Mouse (Mus musculus) midbrain, embryonic 15.5 days (tissue): Measurements from ENCODE around the gene Stbd1. TPM values are rescaled to one million over a fixed set of nuclear protein-coding genes. Genes with fewer than 3 reads are reported as not detected.

Source experiments
- ATAC-seq: fragments of 200-750 bp; cut with Nextera tagmentation; replicated peaks from 2 replicates; pipeline ENCODE4 v1.8.0; 2017; ENCODE audit warnings: moderate TSS enrichment
- H3K27ac ChIP-seq: fragments of 300-500 bp; sonication (generic); 2 replicates; pipeline ENCODE4 v1.5.1; 2015; ENCODE audit warnings: mild to moderate bottlenecking, inconsistent platforms
- H3K27me3 ChIP-seq: fragments of 300-500 bp; sonication (generic); replicated peaks from 2 replicates; pipeline ENCODE4 v1.6.1; 2015; ENCODE audit warnings: inconsistent platforms
- H3K36me3 ChIP-seq: fragments of 300-500 bp; sonication (generic); replicated peaks from 2 replicates; pipeline ENCODE4 v1.6.1; 2015; ENCODE audit warnings: inconsistent platforms
- H3K4me1 ChIP-seq: fragments of 300-500 bp; sonication (generic); 2 replicates; pipeline ENCODE4 v1.6.1; 2015; ENCODE audit warnings: inconsistent platforms
- H3K4me2 ChIP-seq: fragments of 300-500 bp; sonication (generic); 2 replicates; pipeline ENCODE4 v1.6.1; 2015; ENCODE audit warnings: inconsistent platforms, mild to moderate bottlenecking, moderate library complexity
- H3K4me3 ChIP-seq: fragments of 300-500 bp; sonication (generic); 2 replicates; pipeline ENCODE4 v1.5.1; 2015; ENCODE audit warnings: mild to moderate bottlenecking, inconsistent platforms
- H3K9ac ChIP-seq: fragments of 300-500 bp; sonication (generic); 2 replicates; pipeline ENCODE4 v1.6.1; 2015; ENCODE audit warnings: mild to moderate bottlenecking, inconsistent platforms
- H3K9me3 ChIP-seq: fragments of 300-500 bp; sonication (generic); 2 replicates; pipeline ENCODE4 v1.6.1; 2016; ENCODE audit warnings: inconsistent platforms
- WGBS: fragments of 180-500 bp; shearing (Covaris S2); methylation state at CpG from one replicate; pipeline ENCODE4 v1.1.7; 2015; ENCODE audit warnings: mixed read lengths; 5-methylcytosine and 5-hydroxymethylcytosine counted together
- polyA plus RNA-seq: library from polyadenylated mRNA; unstranded; fragments of >200 nt; fragmentation: Nextera tagmentation; extraction: Ambion mirVana; gene quantifications from 2 replicates; pipeline ENCODE4 v1.2.1, GENCODE M21; 2015

Gene Stbd1
- polyA plus RNA-seq, 1 experiment from 2014 or later: 4.8 TPM

DNA sequence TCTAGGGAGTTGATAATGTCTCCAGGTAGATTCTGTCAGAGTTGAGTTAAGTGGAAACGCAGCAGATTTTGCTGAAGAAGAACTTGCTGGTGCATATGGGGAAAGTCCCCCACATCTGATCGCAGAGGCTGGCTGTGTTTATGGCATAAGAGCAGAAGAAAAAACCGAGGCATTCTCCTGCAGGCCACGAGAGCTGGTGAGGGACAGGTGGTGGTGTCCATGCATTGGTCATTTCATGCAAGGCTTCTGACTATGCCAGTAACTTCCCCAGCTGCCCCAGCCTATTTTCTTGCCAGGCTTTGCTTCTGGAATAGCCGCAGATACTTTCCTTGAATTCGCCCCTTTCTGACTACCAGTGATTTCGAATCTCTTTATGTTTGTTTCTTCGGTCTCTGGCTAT, 6.0 kb upstream of the Stbd1 start:
- no peak for ATAC-seq
- H3K27ac ChIP-seq: no peak overlapping the region
- H3K36me3 ChIP-seq: no peaks in the 10 kb centered on the region

DNA sequence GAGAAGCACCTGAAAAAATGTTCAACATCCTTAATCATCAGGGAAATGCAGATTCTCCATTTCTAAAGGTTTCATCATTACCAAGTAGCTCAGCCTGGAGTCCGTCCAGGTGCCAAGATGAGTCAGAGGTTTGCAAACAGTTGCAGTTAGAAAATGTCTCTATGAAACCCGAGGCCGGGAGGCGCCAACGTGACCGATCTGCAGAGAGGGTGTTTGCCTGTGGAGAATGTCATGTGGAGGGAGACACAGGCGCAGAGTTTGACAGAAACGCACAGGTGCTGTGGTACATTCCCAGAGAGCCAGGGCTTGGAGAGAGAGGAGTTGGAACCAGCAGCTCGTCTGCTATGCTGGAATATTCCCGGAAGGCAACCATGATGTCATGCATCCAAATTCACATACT, 3.8 kb upstream of the Stbd1 start:
- ATAC-seq: no peak
- H3K4me1 ChIP-seq: peaks cover 5% of the 10 kb centered on the region; the same call in 1 of the 2 replicates
- no peaks in the 10 kb centered on the region for H3K36me3 ChIP-seq
- WGBS: 86% methylated on average over 10 of the region's 10 CpGs
- H3K9ac ChIP-seq: no peak overlapping the region
- no peak overlapping the region for H3K4me3 ChIP-seq
- no peaks in the 10 kb centered on the region for H3K27me3 ChIP-seq
- no peak overlapping the region for H3K27ac ChIP-seq
- H3K9me3 ChIP-seq: no peaks in the 10 kb centered on the region
- H3K4me2 ChIP-seq: no peak overlapping the region

More for the DNA sequence above, 6.0 kb upstream of the Stbd1 start:
- 94% methylated on average over 8 of the region's 8 CpGs for WGBS
- no peak overlapping the region for H3K9ac ChIP-seq
- no peaks in the 10 kb centered on the region for H3K4me1 ChIP-seq
- no peaks in the 10 kb centered on the region for H3K27me3 ChIP-seq
- H3K4me2 ChIP-seq: no peak overlapping the region
- no peaks in the 10 kb centered on the region for H3K9me3 ChIP-seq
- H3K4me3 ChIP-seq: no peak overlapping the region

DNA sequence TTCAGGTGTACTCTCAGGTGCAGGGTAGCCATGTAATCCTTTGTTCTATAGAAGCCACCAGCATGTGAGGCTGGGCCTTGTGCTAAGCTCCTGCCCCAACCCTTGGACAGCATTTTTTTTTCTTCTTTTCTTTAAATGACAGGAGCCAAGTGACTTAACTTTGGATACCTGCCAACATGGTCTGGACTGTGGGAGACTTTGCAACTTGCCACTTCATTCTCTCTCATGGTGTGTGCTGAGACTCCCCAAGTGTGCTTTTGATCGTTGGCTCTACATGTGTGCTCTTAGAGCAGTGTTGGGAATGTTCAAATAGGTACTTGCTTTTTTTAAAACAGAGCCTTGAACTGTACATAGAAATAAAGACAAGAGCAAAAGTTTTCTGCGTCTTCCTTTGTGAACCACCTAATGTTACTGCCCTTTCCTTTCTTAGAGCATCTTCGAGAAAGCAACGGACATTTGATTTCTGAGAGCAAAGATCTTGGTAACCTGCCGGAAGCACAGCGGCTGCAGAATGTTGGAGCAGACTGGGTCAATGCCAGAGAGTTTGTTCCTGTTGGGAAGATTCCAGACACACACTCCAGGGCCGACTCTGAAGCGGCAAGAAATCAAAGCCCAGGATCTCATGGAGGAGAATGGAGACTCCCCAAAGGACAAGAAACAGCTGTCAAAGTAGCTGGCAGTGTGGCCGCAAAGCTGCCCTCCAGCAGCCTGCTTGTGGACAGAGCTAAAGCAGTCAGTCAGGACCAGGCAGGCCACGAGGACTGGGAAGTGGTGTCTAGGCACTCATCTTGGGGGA, 1.8 kb downstream of the Stbd1 start:
- no peaks in the 10 kb centered on the region for H3K36me3 ChIP-seq
- 0 out of 2 replicates have a peak, but pooled peaks cover 2% of the 10 kb centered on the region for H3K27me3 ChIP-seq
- H3K27ac ChIP-seq: no peak overlapping the region
- peaks cover 5% of the 10 kb centered on the region; the same call in 1 of the 2 replicates for H3K4me1 ChIP-seq
- H3K9me3 ChIP-seq: no peaks in the 10 kb centered on the region
- H3K9ac ChIP-seq: no peak overlapping the region
- ATAC-seq: no peak
- WGBS: 70% methylated on average over 10 of the region's 10 CpGs
- no peak overlapping the region for H3K4me2 ChIP-seq
- no peak overlapping the region for H3K4me3 ChIP-seq

DNA sequence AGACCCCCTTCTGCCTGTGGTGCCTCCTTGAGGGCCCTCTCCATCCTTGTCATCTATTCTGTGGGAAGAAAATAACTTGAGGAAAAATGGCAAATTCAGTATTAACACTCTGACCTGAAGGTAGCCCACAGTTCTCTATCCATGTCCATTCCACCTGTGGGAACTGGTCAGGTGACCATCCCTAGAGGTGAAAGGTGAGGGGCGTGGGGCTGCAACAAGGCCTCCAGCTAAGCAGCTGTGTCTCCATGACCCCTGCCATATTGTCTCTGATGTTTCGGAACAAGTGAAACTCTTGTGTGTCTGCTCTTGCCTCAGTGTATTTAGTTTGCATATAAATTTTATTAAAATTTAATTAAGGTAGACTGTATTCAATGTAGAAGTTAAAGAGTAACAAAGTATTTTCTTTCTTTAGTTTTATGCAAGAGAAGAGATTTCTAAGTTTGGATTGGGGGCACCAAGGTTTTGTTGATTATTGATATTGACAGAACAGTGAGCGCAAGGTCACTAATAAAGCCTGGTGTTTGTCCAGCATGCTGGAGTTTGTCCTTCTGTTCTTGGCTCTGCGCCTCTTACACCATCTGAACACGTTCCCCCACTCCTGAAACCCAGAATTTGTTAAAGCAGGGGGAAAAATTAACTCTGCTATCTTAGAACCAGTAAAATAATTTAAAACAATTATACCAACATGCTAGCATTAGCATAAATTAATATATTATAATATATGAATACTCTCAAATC, 4.8 kb downstream of the Stbd1 start:
- no peaks in the 10 kb centered on the region for H3K9me3 ChIP-seq
- no peak overlapping the region for H3K27ac ChIP-seq
- H3K4me2 ChIP-seq: no peak overlapping the region
- WGBS: 93% methylated on average over 5 of the region's 5 CpGs
- H3K4me1 ChIP-seq: peaks cover 5% of the 10 kb centered on the region; the same call in 1 of the 2 replicates
- no peak overlapping the region for H3K9ac ChIP-seq
- no peak for ATAC-seq
- no peak overlapping the region for H3K4me3 ChIP-seq
- H3K36me3 ChIP-seq: no peaks in the 10 kb centered on the region
- H3K27me3 ChIP-seq: 0 out of 2 replicates have a peak, but pooled peaks cover 2% of the 10 kb centered on the region

DNA sequence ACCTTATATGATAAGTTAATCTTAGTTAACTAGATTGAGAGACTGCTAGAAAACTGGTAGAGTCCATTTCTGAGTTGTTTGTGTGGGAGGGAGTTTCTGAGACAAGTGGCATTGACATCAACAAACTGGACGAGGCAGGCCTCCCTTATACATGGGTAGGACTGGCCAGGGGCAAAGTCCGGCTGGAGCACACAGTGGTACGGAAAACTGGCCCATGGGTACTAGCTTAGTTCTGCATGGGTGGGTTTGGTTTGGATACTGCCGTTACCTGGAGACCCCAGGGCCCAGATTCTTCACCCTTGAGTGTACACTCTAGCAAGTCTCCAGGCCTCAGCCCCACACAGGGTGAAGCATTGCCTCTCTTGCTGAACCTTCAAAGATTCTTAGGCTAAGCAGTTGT, 9.9 kb downstream of the Stbd1 start:
- H3K4me2 ChIP-seq: no peak overlapping the region
- no peak overlapping the region for H3K4me3 ChIP-seq
- no peaks in the 10 kb centered on the region for H3K4me1 ChIP-seq
- H3K36me3 ChIP-seq: no peaks in the 10 kb centered on the region
- no peaks in the 10 kb centered on the region for H3K9me3 ChIP-seq
- no peaks in the 10 kb centered on the region for H3K27me3 ChIP-seq
- H3K9ac ChIP-seq: no peak overlapping the region
- no peak for ATAC-seq
- WGBS: 85% methylated on average over 4 of the region's 4 CpGs
- H3K27ac ChIP-seq: no peak overlapping the region

DNA sequence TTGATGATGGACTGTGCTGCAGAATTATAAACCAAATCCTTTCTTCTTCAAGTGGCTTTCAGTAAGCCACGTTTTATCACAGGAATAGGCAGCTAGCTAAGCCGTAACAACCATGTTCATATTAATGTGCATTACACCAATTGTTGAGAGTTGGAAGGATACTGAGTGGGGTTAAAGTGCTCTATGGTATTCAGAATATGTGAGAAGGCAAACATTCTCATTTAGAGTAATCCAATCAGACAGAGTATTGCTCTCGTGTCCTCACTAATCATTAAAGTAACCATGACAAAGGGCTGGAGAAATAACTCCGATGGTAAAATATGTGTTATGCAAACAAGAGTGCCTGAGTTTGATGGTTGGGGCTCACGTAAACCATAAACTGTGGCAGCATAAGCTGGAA, 19.0 kb downstream of the Stbd1 start:
- ATAC-seq: no peak
- H3K4me1 ChIP-seq: no peaks in the 10 kb centered on the region
- no peaks in the 10 kb centered on the region for H3K36me3 ChIP-seq
- no peak overlapping the region for H3K9ac ChIP-seq
- H3K27ac ChIP-seq: no peak overlapping the region
- H3K4me2 ChIP-seq: no peak overlapping the region
- no peaks in the 10 kb centered on the region for H3K27me3 ChIP-seq
- WGBS: 67% methylated on average over 5 of the region's 5 CpGs
- H3K9me3 ChIP-seq: no peaks in the 10 kb centered on the region
- no peak overlapping the region for H3K4me3 ChIP-seq

DNA sequence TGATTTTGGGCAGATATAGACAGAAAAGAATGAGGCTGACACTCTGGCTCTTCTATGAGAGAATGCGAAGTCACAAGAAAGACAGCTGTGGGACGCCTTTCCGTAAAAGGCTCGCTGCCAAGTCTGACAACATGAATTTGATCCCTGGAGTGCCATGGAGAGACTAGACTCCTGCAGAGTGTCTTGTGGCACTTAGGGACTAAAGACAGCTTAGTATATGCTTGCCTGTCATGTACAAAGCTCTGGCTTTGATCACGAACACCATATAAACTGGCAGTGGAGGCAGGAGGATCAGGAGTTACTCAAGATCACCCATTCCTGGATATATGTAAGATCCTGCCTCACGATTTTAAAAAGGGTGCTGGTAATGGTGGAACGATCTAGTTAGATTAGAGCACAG, 25.1 kb downstream of the Stbd1 start:
- Histone ChIP-seq H3K4me1 (no peaks in the 10 kb centered on the region), H3K36me3 (no peaks in the 10 kb centered on the region), H3K9ac (no peak overlapping the region), H3K4me2 (no peak overlapping the region), H3K4me3 (no peak overlapping the region), H3K27ac (no peak overlapping the region), H3K9me3 (no peaks in the 10 kb centered on the region), H3K27me3 (no peaks in the 10 kb centered on the region)
- 77% methylated on average over 7 of the region's 7 CpGs for WGBS
- no peak for ATAC-seq

DNA sequence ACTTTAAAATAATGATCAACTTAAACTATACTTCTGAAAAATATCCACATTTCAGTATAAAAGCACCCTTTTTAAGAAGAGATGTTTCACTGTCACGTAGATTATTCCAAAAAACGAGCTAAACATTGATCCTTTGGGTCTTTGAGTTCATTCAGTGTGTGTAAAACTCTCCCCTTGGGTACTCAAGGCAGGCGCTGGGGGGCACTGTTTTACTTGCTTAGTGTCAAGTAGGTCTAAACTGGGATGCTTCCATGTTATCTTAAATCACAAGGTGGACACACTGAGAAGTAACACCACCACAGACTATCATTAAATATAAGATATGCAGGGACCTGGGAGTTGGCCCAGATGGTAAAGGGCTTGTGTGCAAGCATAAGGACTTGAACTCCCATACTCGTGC, 30.7 kb downstream of the Stbd1 start:
- Histone ChIP-seq H3K4me3 (no peak overlapping the region), H3K4me1 (no peaks in the 10 kb centered on the region), H3K36me3 (no peaks in the 10 kb centered on the region), H3K4me2 (no peak overlapping the region), H3K9me3 (no peaks in the 10 kb centered on the region), H3K27me3 (no peaks in the 10 kb centered on the region), H3K9ac (no peak overlapping the region), H3K27ac (no peak overlapping the region)
- WGBS: 66% methylated on average over 4 of the region's 4 CpGs
- ATAC-seq: no peak

DNA sequence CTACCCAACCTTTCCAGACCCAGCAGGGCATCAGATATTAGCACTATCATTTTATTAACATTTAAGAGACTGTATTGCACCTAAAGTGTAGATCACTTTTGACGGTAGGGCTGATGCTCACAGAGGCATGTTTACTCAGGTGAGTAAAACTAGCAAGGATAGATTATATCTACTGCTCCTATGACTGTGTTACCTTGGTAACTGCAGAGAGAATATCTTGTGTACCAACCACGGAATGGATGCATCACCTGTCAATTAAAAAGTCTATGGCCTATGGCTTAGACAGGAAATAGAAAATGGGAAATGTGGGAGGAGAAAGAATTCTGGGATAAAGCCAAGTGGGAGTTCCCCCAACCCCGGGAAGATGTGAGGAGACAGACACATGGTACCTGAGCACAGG, 32.1 kb downstream of the Stbd1 start:
- no peak overlapping the region for H3K4me2 ChIP-seq
- no peaks in the 10 kb centered on the region for H3K36me3 ChIP-seq
- H3K4me1 ChIP-seq: no peaks in the 10 kb centered on the region
- no peak overlapping the region for H3K4me3 ChIP-seq
- no peaks in the 10 kb centered on the region for H3K9me3 ChIP-seq
- H3K27me3 ChIP-seq: no peaks in the 10 kb centered on the region
- 77% methylated on average over 3 of the region's 3 CpGs for whole genome bisulfite sequencing
- H3K9ac ChIP-seq: no peak overlapping the region
- ATAC-seq: no peak
- H3K27ac ChIP-seq: no peak overlapping the region

DNA sequence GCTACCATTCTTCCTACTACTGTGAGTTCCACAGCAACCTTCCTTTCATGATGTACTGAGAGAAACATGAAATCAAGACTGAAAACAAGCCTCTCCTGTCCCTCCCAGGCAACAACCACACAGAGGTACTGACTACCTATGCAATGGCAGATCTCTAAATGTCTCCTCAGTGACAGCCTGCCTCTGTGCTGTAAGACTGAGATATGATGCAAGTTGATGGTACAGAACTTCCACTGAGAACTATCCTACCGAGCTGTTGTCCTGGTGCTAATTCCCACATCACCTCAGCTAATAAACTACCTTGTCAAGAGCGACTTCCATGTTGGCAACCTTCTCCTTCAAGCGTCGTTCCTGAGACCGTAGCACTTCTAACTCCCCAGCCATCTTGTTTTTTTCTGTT, 33.0 kb downstream of the Stbd1 start:
- ATAC-seq: no peak
- no peaks in the 10 kb centered on the region for H3K27me3 ChIP-seq
- no peak overlapping the region for H3K27ac ChIP-seq
- H3K9me3 ChIP-seq: no peaks in the 10 kb centered on the region
- H3K9ac ChIP-seq: no peak overlapping the region
- no peaks in the 10 kb centered on the region for H3K4me1 ChIP-seq
- 90% methylated on average over 5 of the region's 5 CpGs for WGBS
- H3K4me3 ChIP-seq: no peak overlapping the region
- no peak overlapping the region for H3K4me2 ChIP-seq
- no peaks in the 10 kb centered on the region for H3K36me3 ChIP-seq

DNA sequence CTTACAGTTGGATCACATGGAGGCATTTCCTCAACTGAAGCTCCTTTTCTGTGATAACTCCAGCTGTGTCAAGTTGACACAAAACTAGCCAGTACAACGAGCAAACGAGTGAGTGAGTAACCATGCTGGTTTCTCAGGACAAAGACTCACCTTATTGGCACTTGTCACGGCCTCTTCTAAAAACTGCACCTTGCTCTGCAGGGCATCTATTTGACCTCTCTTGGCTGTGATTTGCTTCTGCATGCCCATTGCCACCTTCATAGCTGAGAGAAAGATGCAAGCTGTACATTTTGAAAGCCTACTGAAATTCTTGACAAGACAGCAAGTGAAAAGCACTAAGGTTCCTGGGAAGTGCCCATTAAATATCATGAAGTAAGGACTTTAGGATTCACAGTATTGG, 38.0 kb downstream of the Stbd1 start:
- Histone ChIP-seq H3K4me1 (no peaks in the 10 kb centered on the region), H3K9me3 (no peaks in the 10 kb centered on the region), H3K27me3 (no peaks in the 10 kb centered on the region), H3K9ac (no peak overlapping the region), H3K36me3 (no peaks in the 10 kb centered on the region), H3K4me3 (no peak overlapping the region), H3K27ac (no peak overlapping the region), H3K4me2 (no peak overlapping the region)
- no peak for ATAC-seq
- WGBS: 92% methylated on average over 3 of the region's 3 CpGs
